Mouse (Mus musculus) heart, embryonic 10.5 days (tissue): ENCODE results near the gene Mlxip. TPM values are rescaled to one million over a fixed set of nuclear protein-coding genes. Genes with fewer than 3 reads are reported as not detected.
A peak's percentile ranks its signal among the peaks of the same experiment; 100 is the strongest.

Experiments
- DNase-seq: peaks from one replicate; pipeline ENCODE4 v3.0.0-alpha.2; 2017; ENCODE audit warnings: low spot score
- H3K27ac ChIP-seq: fragments of 300-500 bp; sonication (generic); 2 replicates; pipeline ENCODE4 v1.5.1; 2016; ENCODE audit warnings: mild to moderate bottlenecking
- H3K27me3 ChIP-seq: fragments of 300-500 bp; sonication (generic); 2 replicates; pipeline ENCODE4 v1.6.1; 2016; ENCODE audit warnings: mild to moderate bottlenecking; ENCODE audit not compliant: poor library complexity, insufficient read depth, severe bottlenecking
- H3K36me3 ChIP-seq: fragments of 300-500 bp; sonication (generic); 2 replicates; pipeline ENCODE4 v1.6.1; 2016; ENCODE audit warnings: mild to moderate bottlenecking, moderate library complexity
- H3K4me1 ChIP-seq: fragments of 300-500 bp; sonication (generic); 2 replicates; pipeline ENCODE4 v1.6.1; 2016; ENCODE audit warnings: mild to moderate bottlenecking
- H3K4me3 ChIP-seq: fragments of 300-500 bp; sonication (generic); 2 replicates; pipeline ENCODE4 v1.5.1; 2016; ENCODE audit warnings: mild to moderate bottlenecking, moderate library complexity
- H3K9me3 ChIP-seq: fragments of 300-500 bp; sonication (generic); 2 replicates; pipeline ENCODE4 v1.6.1; 2016; ENCODE audit warnings: mild to moderate bottlenecking, moderate library complexity
- WGBS: fragments of 180-500 bp; shearing (Covaris S2); methylation state at CpG from one replicate; pipeline ENCODE4 v1.1.7; 2016; 5-methylcytosine and 5-hydroxymethylcytosine counted together
- polyA plus RNA-seq: library from polyadenylated mRNA; unstranded; fragments of >200 nt; fragmentation: Nextera tagmentation; extraction: Ambion mirVana; gene quantifications from 2 replicates; pipeline ENCODE4 v1.2.1, GENCODE M21; 2016

Gene Mlxip
- polyA plus RNA-seq, 1 experiment from 2014 or later = 17.0 TPM

DNA sequence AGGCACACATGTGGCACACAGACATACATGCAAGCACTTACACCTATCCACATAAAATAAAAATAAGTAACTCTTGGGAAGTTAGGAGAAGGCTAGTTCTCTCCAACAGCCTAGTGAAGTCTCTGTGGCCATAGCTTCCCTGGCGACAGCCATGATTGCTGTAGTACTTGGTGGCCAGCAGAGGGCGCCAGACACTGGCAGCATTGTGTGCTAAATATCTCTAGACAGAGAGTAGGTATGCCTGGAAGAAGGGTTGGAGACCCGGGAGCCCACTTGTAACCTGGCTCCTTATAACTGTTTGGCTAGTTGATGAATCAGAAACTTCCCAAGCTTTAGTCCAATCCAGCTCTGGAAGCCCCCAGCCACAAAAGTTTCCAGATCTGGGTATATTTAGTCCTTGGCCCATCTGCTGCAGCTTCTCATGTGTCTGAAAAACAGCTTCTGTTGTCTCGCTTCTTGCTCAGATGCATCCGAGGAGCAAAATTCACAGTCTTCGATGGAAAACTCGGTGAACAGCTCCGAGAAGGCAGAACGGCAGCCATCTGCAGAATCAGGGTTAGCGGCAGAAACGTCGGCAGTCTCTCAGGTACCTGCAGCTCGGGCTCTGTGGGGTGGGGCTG, 25.6 kb upstream of the Mlxip start:
- Histone ChIP-seq H3K27ac (no peak overlapping the region), H3K27me3 (no peaks in the 10 kb centered on the region), H3K36me3 (peaks cover 83% of the 10 kb centered on the region), H3K4me3 (no peak overlapping the region), H3K9me3 (no peaks in the 10 kb centered on the region), H3K4me1 (peaks cover 11% of the 10 kb centered on the region)
- WGBS = 77% methylated on average over 13 of the region's 13 CpGs
- no peak for DNase-seq

DNA sequence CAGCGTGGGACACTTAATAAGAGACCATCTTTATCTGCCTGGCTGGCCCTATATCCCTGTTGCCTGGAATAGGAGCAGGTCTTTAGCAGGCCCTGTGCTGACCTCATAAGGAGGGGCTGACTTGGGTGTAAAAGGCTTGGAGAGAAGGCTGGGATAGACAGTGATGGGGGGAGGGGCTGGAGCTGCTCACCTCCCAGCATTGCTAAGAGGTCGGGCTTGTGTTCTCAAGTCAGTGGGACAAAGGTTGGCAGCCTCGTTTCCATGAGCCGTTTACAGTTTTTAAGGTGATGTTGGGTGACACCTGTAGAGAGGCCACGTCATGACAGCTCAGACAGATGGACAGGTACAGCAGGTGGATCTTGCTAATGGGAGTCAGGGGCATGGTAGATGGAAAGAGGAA, 24.5 kb upstream of the Mlxip start:
- Histone ChIP-seq H3K36me3 (peaks cover 80% of the 10 kb centered on the region), H3K9me3 (no peaks in the 10 kb centered on the region), H3K27me3 (no peaks in the 10 kb centered on the region), H3K4me3 (no peak overlapping the region), H3K27ac (no peak overlapping the region), H3K4me1 (no peaks in the 10 kb centered on the region)
- 88% methylated on average over 5 of the region's 5 CpGs for WGBS
- DNase-seq = no peak

DNA sequence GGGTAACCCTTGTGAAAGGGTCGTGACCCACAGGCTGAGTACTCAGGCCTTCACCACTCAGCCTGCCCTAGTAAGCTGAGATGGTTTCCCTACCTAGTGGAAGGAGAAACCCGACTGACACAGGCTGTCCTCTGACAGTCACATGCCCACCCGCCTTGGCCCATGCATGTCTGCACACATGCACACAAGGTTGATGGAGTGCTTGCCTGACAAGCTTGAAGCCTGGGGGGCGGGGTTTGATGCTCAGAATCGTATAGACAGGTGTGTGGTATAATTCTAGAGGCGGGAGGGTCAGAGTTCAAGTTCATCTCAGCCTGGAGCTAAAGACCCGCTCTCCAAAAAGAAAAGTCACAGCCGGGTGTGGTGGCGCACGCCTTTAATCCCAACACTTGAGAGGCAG, 19.3 kb upstream of the Mlxip start:
- no peak overlapping the region for H3K4me3 ChIP-seq
- DNase-seq = no peak
- H3K9me3 ChIP-seq = no peaks in the 10 kb centered on the region
- no peak overlapping the region for H3K27ac ChIP-seq
- no peaks in the 10 kb centered on the region for H3K27me3 ChIP-seq
- peaks cover 47% of the 10 kb centered on the region for H3K36me3 ChIP-seq
- H3K4me1 ChIP-seq = peaks cover 20% of the 10 kb centered on the region
- 90% methylated on average over 10 of the region's 10 CpGs for WGBS

DNA sequence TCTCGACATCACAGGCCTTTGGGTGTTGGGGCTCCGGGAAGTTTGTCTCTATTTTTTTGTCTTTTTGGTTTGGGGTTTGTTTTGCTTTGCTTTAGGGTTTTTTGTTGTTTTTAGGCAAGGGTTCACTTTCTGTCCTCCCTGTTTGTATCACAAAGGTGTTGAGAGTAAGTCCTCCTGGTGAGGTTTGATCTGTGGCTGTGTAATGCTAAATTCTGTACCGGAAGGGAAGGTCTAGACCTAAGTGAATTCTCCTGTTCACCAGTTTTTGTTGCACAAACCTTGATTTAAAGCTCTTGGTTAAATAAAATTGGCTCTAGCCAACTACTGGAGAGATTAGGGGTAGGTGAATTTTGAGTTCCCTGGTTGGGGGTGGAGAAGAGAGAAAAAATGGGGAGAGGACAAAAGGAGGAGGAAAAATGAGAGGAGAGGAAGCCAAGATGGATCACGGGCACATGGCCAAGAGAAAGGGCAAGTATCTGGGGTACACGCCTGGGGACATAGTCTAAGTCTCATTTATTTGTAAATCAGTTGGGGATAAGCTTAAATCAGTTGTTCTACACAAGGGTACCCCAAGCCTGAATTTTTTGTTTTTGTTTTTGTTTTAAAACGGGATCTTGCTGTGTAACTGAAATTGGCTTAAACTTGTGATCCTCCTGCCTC, 18.7 kb upstream of the Mlxip start:
- Histone ChIP-seq H3K4me3 (no peak overlapping the region), H3K27ac (no peak overlapping the region), H3K36me3 (peaks cover 40% of the 10 kb centered on the region), H3K27me3 (no peaks in the 10 kb centered on the region), H3K4me1 (peaks cover 20% of the 10 kb centered on the region), H3K9me3 (no peaks in the 10 kb centered on the region)
- DNase-seq = no peak
- WGBS = 96% methylated on average over 6 of the region's 6 CpGs

DNA sequence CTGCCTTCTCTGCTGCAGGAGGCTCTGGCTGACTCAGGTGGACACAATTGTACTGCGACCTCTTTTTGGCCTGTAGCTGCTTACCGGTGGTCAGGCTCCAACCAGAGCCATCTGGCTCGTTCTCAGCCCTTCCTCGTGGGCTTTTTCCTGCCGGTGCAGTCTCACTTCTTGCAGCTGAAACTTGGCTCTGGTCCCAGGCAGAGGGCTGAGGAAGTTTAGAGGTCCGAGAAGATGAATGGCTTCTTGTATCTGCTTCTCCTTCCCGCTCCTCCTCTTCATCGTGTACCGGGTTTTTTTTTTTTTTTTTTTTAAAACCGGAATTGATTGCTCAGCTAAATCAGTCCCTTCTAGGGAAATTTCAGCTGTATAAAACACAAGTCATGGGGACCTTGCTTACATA, 18.0 kb upstream of the Mlxip start:
- Histone ChIP-seq H3K27ac (peak overlapping the region; percentile 60), H3K27me3 (peaks cover 4% of the 10 kb centered on the region; the same call in 1 of the 2 replicates), H3K9me3 (no peaks in the 10 kb centered on the region), H3K36me3 (peaks cover 33% of the 10 kb centered on the region), H3K4me3 (no peak overlapping the region), H3K4me1 (peaks cover 20% of the 10 kb centered on the region)
- WGBS = 54% methylated on average over 10 of the region's 10 CpGs
- DNase-seq = no peak

DNA sequence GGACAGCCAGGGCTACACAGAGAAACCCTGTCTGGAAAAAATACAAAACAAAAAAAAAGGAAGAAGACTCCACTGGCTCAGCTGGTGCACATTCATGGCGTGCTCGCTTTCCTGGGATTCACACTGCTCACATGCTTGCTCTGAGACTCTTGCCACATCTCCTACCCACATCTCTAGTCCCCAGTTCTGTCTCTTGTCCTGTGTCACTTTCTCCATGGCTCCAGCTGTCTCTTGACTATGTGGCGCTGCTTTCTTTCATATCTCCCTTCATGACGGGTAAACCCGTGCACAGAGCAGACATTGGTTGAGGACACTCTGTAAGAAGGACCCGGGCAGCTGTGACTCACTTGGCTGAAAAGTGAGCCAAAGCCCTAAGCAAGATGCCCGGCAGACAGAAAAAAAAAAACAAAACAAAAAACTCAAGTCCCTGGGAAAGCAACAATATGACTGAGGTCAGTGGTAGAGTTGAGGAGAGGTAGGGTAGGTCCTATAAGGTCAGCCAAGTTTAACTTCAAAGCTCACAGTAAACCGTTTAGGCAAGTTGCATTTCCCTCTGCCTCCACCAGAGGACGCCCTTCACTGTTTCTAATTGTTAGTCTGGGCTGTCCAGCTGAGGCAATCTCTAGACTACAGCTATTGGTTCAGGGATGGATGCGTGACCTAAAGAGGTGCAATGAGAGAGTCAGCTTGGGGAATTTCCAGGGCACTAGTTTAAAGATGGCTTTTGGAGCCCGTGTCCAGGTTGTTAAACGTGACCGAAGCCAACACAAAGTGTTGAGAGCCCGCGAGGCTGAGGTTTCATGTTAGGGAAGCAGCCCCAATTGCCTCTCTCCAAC, 17.3 kb upstream of the Mlxip start:
- DNase-seq = peak; percentile 84
- WGBS = 56% methylated on average over 15 of the region's 15 CpGs

DNA sequence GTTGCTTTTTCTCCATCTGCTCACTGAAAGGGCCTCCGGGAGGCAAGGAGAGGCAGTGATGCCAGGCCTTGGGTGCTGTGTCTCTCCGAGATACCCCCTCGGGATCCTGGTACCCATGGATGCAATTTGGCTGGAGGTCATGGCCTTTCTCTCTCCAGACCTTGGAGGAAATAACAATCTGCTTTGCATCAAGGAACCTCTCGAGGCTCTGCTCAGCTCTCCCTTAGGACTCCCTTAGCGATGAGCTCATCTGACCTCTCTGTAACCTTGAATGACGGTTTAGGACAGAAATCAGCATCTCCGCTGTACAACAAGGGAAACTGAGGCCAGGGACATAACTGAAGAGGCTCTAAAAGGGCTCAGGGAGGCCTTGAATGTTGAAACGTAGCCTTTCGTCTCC, 15.9 kb upstream of the Mlxip start:
- Histone ChIP-seq H3K36me3 (peaks cover 13% of the 10 kb centered on the region), H3K4me1 (peaks cover 29% of the 10 kb centered on the region), H3K27ac (no peak overlapping the region), H3K27me3 (peaks cover 6% of the 10 kb centered on the region; the same call in 1 of the 2 replicates), H3K9me3 (no peaks in the 10 kb centered on the region), H3K4me3 (no peak overlapping the region)
- WGBS = 55% methylated on average over 9 of the region's 9 CpGs
- no peak for DNase-seq

More for the DNA sequence above, 17.3 kb upstream of the Mlxip start:
- H3K27ac ChIP-seq = no peak overlapping the region
- H3K9me3 ChIP-seq = no peaks in the 10 kb centered on the region
- peaks cover 26% of the 10 kb centered on the region for H3K36me3 ChIP-seq
- H3K27me3 ChIP-seq = peaks cover 6% of the 10 kb centered on the region; the same call in 1 of the 2 replicates
- peaks cover 27% of the 10 kb centered on the region for H3K4me1 ChIP-seq
- H3K4me3 ChIP-seq = no peak overlapping the region

DNA sequence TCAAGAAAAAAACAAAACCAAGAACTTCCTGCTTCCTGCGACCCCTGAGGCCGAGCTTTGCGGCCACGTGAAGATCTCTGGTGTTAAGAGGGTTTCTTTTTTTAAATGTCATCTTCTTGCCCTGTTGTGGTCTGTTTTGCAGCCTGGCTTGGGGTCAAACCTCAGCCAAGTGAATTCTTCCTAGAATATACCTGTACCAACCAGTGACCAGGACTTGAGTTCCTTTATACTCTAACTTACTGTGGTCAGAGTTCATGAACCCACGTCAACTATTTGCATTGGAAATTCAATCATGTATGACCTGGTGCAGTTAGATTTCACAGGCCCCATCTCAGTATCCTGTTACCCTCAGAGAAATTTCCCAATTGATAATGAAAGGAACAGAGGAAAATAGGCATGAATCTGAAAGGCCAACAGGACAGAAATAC, 15.1 kb upstream of the Mlxip start:
- Histone ChIP-seq H3K27me3 (peaks cover 6% of the 10 kb centered on the region; the same call in 1 of the 2 replicates), H3K27ac (no peak overlapping the region), H3K9me3 (no peaks in the 10 kb centered on the region), H3K4me1 (peaks cover 29% of the 10 kb centered on the region), H3K36me3 (peaks cover 8% of the 10 kb centered on the region), H3K4me3 (no peak overlapping the region)
- 53% methylated on average over 5 of the region's 5 CpGs for WGBS
- no peak for DNase-seq

DNA sequence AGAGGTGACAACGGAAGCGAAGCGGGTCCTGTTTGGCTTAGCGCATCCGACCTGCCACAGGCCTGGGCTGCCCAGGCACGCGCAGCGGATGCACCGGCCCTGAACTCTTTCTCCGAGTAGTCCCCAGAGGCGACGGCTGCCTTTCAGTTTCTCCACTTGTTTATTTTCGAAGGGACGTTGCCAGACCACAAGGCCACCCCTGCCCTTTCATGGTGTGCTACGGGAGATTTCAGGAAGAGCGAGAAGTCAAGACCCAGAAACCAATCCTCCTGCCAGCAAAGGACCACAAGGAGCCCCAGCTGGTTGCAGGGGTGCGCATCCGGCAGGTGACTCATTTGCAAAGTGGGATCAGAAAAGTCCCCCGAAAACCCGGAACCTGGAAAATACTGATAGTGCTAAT, 12.6 kb upstream of the Mlxip start:
- no peak for DNase-seq
- 13% methylated on average over 20 of the region's 20 CpGs for WGBS

DNA sequence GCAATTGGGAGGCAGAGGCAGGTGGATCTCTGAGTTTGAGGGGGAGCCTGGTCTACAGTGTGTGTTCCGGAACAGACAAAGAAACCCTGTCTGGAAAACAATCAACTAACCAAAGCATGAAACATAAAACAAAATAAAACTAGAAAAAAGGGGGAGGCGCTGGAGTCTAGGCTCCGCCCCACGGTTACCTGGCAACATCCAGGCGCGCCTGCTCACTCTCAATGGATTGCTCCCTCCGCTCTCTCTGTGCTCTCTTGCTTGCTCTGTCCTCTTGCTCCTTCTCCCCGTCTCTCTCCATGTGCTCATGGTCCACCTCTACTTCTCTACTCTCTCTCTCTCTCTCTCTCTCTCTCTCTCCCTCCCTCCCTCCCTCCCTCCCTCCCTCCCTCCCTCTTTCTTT, 11.9 kb upstream of the Mlxip start:
- WGBS = 79% methylated on average over 8 of the region's 8 CpGs
- no peak overlapping the region for H3K4me3 ChIP-seq
- DNase-seq = no peak
- no peaks in the 10 kb centered on the region for H3K36me3 ChIP-seq
- no peak overlapping the region for H3K27ac ChIP-seq
- peaks cover 20% of the 10 kb centered on the region for H3K4me1 ChIP-seq
- peaks cover 6% of the 10 kb centered on the region; the same call in 1 of the 2 replicates for H3K27me3 ChIP-seq
- no peaks in the 10 kb centered on the region for H3K9me3 ChIP-seq

More for the DNA sequence above, 12.6 kb upstream of the Mlxip start:
- Histone ChIP-seq H3K36me3 (no peaks in the 10 kb centered on the region), H3K9me3 (no peaks in the 10 kb centered on the region), H3K27me3 (peaks cover 6% of the 10 kb centered on the region; the same call in 1 of the 2 replicates), H3K4me3 (peak overlapping the region; percentile 42), H3K4me1 (peaks cover 24% of the 10 kb centered on the region), H3K27ac (no peak overlapping the region; the same call in 1 of the 2 replicates)

DNA sequence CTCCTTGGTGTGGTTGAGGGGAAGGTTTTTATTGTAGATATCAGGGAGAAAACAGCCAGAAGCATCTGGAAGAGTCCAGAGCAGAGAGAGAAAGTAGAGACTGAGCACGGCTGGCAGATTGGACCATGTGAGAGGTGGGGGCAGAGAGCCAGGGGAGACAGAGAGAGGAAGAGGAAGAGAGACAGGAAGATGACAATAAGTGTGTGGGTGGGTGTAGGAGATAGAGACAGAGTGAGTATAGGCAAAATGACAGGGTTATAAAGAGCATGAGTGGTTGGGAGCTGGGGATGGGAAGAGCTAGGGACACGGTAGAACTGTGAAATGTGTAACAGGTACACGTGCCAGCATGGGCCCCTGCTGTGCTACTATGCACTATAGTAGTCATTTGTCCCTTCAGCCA, 6.1 kb upstream of the Mlxip start:
- Histone ChIP-seq H3K4me1 (peaks cover 17% of the 10 kb centered on the region), H3K27ac (no peak overlapping the region), H3K4me3 (no peak overlapping the region), H3K9me3 (no peaks in the 10 kb centered on the region), H3K27me3 (no peaks in the 10 kb centered on the region), H3K36me3 (no peaks in the 10 kb centered on the region)
- DNase-seq = no peak
- 31% methylated on average over 3 of the region's 3 CpGs for WGBS

DNA sequence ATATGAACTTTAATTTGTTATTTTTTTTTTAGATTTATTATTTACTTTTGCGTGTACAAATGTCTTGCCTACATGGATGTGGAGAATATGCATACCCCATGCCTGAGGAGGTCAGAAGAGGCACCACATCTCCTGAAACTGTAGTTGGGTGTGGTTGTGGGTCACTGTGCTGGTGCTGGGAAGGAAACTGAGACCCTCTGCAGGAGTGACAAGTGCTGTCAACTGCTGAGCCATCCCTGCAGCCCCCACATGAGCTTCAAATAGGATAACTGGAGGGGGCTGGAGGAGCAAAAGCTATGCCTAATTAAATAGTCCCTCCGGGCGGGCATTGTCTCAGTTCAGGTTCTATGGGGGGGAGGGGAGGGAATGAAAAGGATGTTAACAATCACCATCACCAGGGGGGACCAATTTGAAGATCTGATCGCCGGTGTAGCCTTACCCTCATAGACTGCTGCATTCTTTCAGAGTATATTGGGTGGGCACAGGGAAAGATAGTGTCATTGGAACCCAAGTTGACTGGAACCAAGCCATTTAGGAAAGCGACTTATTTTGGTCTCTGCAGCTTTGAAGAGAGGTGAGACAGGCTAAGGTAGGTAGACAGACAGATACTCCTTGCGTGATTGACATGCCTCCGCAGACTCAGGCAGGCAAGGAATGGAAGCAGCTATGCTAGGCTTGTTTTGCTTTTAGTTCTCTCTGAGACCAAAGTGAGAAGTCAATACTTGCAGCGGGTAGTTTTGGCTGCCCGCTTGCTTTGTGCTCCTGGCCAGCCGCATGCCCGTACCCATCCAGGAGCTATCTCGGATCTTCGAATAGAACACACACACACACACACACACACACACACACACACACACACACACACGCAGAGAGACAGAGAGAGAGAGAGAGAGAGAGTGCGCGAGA, 3.8 kb upstream of the Mlxip start:
- 5% methylated on average over 16 of the region's 17 CpGs for WGBS
- 0 out of 2 replicates have a peak overlapping the region, but pooled peaks have one; percentile 26 for H3K27ac ChIP-seq
- no peak for DNase-seq

More for the DNA sequence above, 3.8 kb upstream of the Mlxip start:
- Histone ChIP-seq H3K4me1 (peaks cover 34% of the 10 kb centered on the region), H3K4me3 (peak overlapping the region; percentile 55), H3K36me3 (no peaks in the 10 kb centered on the region), H3K9me3 (no peaks in the 10 kb centered on the region), H3K27me3 (no peaks in the 10 kb centered on the region)
